Mouse (Mus musculus) splenic B cell, adult 2 months (primary cell): ENCODE results near the gene Tmem178.

Experiments used
- DNase-seq: peaks from one replicate; pipeline ENCODE4 v3.0.0-alpha.2; 2011; ENCODE audit warnings: low read depth, low spot score
- H3K27me3 ChIP-seq: 2 replicates; pipeline ENCODE4 v1.6.1; 2012; ENCODE audit warnings: mild to moderate bottlenecking, low read length, moderate library complexity, mixed read lengths; ENCODE audit not compliant: control insufficient read depth, poor library complexity, insufficient read depth, severe bottlenecking
- H3K36me3 ChIP-seq: 2 replicates; pipeline ENCODE4 v1.6.1; 2012; ENCODE audit warnings: mild to moderate bottlenecking, low read length, moderate library complexity, mixed read lengths; ENCODE audit not compliant: control insufficient read depth, poor library complexity, insufficient read depth, severe bottlenecking

Tmem178 gene

GRCm38 (mm10) chr17:81038707-81039408 is 94.4 kb downstream of the Tmem178 start:
- no peak for DNase-seq
- Histone ChIP-seq H3K27me3 (no peaks in the 10 kb centered on the region), H3K36me3 (peaks cover 2% of the 10 kb centered on the region; the same call in 1 of the 2 replicates)

GRCm38 (mm10) chr17:81041662-81042061 is 97.2 kb downstream of the Tmem178 start:
- no peak for DNase-seq
- Histone ChIP-seq H3K27me3 (no peaks in the 10 kb centered on the region), H3K36me3 (peaks cover 2% of the 10 kb centered on the region; the same call in 1 of the 2 replicates)

- no peak for DNase-seq
- Histone ChIP-seq H3K27me3 (no peaks in the 10 kb centered on the region), H3K36me3 (peaks cover 2% of the 10 kb centered on the region; the same call in 1 of the 2 replicates)
Measured at GRCm38 (mm10) chr17:81044356-81044755, 99.9 kb downstream of the Tmem178 start.

- peaks cover 1% of the 10 kb centered on the region; the same call in 1 of the 2 replicates for H3K36me3 ChIP-seq
- no peak for DNase-seq
- no peaks in the 10 kb centered on the region for H3K27me3 ChIP-seq
Measured at GRCm38 (mm10) chr17:81045115-81045514, 100.7 kb downstream of the Tmem178 start.

GRCm38 (mm10) chr17:81045525-81046150 is 101.2 kb downstream of the Tmem178 start:
- no peaks in the 10 kb centered on the region for H3K27me3 ChIP-seq
- no peaks in the 10 kb centered on the region for H3K36me3 ChIP-seq
- peak; percentile 51 for DNase-seq

- Histone ChIP-seq H3K27me3 (no peaks in the 10 kb centered on the region), H3K36me3 (peaks cover 5% of the 10 kb centered on the region; the same call in 1 of the 2 replicates)
- DNase-seq: no peak
Measured at GRCm38 (mm10) chr17:81047930-81048564, 103.6 kb downstream of the Tmem178 start.
